ENCODE assay signal across 8 mouse cellular contexts in genomic region chr12:110447306-110447705, GRCm38 (mm10). TPM values are rescaled to one million over a fixed set of nuclear protein-coding genes. Genes with fewer than 3 reads are reported as not detected.
A peak's percentile ranks its signal among the peaks of the same experiment; 100 is the strongest.
DNase-seq lines count a peak whose midpoint lies in the region; ATAC-seq and TF ChIP-seq lines count a peak whose summit lies in the region.

No protein-coding gene starts in this region.

- H3K4me3 ChIP-seq in bone marrow macrophage, adult 2 months (ENCODE audit: insufficient read depth, low read length): peak overlapping the region; percentile 66
- H3K4me3 ChIP-seq in forebrain, embryonic 10.5 days: peak overlapping the region; percentile 93

- intact Hi-C loops in heart, postnatal 36 days (cut with DNase I): loop anchor here (5.0 kb wide), 1 partner anchor 395 kb away; the partner anchor contains the start of gene Mok
- intact Hi-C loops in left cerebral cortex, postnatal 36 days (cut with DNase I): loop anchor here (2.0 to 10.0 kb wide), 2 partner anchors 153 to 397 kb away; partner anchors contain the start of genes Dync1h1 and Mok

- H3K27me3 ChIP-seq in forebrain, embryonic 10.5 days (ENCODE audit: poor library complexity, severe bottlenecking): peaks cover 14% of the 10 kb centered on the region

- peaks cover 9% of the 10 kb centered on the region for H3K4me1 ChIP-seq in bone marrow macrophage, adult 2 months (ENCODE audit: control insufficient read depth, insufficient read depth, low read length)
- peaks cover 30% of the 10 kb centered on the region for H3K4me1 ChIP-seq in forebrain, embryonic 10.5 days

- H3K27ac ChIP-seq in bone marrow macrophage, adult 2 months (ENCODE audit: insufficient read depth, low read depth, low read length): no peak overlapping the region
- peak overlapping the region; percentile 86 for H3K27ac ChIP-seq in forebrain, embryonic 10.5 days

- H3K9me3 ChIP-seq in forebrain, embryonic 10.5 days: no peaks in the 10 kb centered on the region

- TF ChIP-seq POLR2A in bone marrow macrophage, adult 2 months (IDR thresholded peaks at IDR 0.05; ENCODE audit: borderline replicate concordance, low read depth, low read length): no peak

- peak; percentile 30 for ATAC-seq in megakaryocyte progenitor cell, adult 5-6 weeks (replicated peaks; ENCODE audit: poor library complexity)

- 0 out of 2 replicates have a peak, but pooled peaks cover 4% of the 10 kb centered on the region for H3K36me3 ChIP-seq in forebrain, embryonic 10.5 days (replicated peaks)

- DNase-seq in embryo, embryonic 11 days: peak; percentile 55
- DNase-seq in embryo, embryonic 9.5 days (ENCODE audit: extremely low spot score): no peak
- peak; percentile 56 for DNase-seq in forebrain, embryonic 10.5 days (ENCODE audit: extremely low spot score, low spot score)
- DNase-seq in heart, postnatal 36 days: peak; percentile 44 to 53
- peak; percentile 51 to 54 for DNase-seq in left cerebral cortex, postnatal 36 days (ENCODE audit: low spot score in 2 of 2)
- DNase-seq in spleen, adult 12 weeks (ENCODE audit: low spot score): peak; percentile 42

- TF ChIP-seq CTCF in bone marrow macrophage, adult 2 months (IDR thresholded peaks at IDR 0.05; ENCODE audit: low read depth, low read length): no peak

- under 1% methylated on average over 35 of the region's 39 CpGs for WGBS in forebrain, embryonic 10.5 days

RNA-seq across cellular contexts. Expression of gene Ppp2r5c, which starts 0.4 kb away (rescaled TPM):
- polyA plus RNA-seq in bone marrow macrophage, adult 2 months (2012; ENCODE audit: insufficient read depth, insufficient read length, missing spikeins): 138 and 153 TPM in 2 replicates
- 135 and 138 TPM in 2 replicates for polyA plus RNA-seq in forebrain, embryonic 10.5 days (2016; fragmentation: Nextera tagmentation; extraction: Ambion mirVana)
- 10 to 100 TPM; 94.4 to 96.6 TPM for total RNA-seq in heart, postnatal 36 days (2021)
- total RNA-seq in left cerebral cortex, postnatal 36 days (2021): 100 to 1,000 TPM; 270 to 283 TPM
- 108 and 119 TPM in 2 replicates for total RNA-seq in megakaryocyte progenitor cell, adult 5-6 weeks (2015)
- total RNA-seq in megakaryocyte progenitor cell, adult 5-6 weeks (2017): 189 and 205 TPM in 2 replicates
